Mouse (Mus musculus) kidney, adult 8-10 months (tissue): ENCODE results near the gene Dusp13.
A peak's percentile ranks its signal among the peaks of the same experiment; 100 is the strongest.

ENCODE experiments used
- DNase-seq, 2 experiments: peaks; one replicate each; pipeline ENCODE4 v3.0.0; 2022

Gene Dusp13

DNA sequence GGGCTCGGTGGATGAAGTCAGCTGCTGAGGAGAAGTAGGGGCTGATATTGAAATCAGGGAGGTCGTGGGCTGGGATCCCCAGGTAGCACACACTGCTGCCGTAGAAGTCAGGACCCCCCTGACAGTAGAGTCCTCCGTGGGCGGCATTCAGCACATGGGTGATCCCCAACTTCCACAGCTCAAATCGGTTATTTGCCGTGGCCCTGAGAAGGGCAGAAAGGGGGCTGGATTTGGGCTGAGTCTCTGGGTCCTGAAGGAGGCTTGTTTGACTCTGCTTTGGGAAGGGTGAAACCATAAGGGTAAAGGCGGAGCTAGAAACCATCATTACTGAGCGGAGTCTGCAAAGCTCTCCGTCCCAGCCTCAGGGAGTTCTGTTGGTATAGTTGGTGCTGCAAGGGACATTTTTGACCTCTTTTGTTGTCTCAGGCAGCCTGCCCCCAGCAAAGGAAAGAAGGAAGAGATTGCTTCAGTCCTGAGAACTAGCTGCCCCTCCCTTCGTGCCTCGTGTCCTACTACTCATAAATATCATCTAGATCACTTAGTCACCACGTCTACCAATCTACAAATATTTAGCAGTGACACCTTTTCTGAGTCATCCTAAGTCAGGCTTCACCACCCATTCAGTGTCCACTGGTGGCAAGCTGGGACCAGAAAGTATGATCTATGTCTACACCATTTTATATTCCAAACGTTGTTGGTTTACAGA is 3.4 kb downstream of the Dusp13 start:
- DNase-seq: no peak

DNA sequence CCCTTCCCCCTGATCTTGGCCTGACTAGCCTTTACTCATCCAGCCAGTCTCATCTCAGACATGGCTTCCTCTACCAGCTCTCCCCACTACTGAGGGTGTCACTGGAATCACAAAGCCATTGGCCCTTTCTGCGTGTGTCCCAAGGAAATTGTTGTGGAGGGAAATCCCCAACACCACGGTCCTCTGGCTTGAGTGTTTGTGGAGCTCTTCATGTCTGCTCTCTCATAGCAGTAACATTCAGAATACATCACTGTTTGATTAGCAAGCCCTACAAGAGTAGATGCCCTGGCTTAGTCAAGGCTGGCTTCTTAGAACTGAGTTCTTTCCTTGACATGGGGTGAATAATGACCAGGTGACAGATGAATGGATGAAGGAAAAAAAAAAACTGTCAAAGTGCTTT is 4.1 kb downstream of the Dusp13 start:
- no peak for DNase-seq

- DNase-seq: no peak
These were observed 4.7 kb downstream of the Dusp13 start for GRCm38 (mm10) chr14:21746251-21746650.

DNA sequence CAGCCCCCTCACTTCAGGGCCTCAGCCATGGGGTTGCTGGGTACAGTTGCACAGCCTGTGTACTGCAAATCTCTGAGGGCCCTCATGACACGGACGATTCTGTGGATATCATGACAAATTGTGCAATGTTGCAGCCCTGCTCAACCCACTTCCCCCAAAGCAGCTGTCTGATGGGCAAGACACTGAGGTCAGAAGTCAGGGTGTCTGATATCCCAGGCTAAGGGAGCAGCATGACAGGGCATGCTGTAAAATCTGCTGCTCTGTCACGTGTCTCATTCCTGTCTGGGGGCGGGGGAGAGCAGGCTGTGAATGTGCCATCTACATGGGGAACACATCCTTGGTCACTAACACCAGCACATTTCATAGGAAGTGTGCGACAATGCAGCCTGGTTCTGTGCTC is 5.8 kb downstream of the Dusp13 start:
- DNase-seq: no peak

GRCm38 (mm10) chr14:21744169-21744568 is 6.8 kb downstream of the Dusp13 start:
- DNase-seq: no peak

- no peak for DNase-seq
These were observed 8.5 kb downstream of the Dusp13 start for GRCm38 (mm10) chr14:21742441-21742840.

DNA sequence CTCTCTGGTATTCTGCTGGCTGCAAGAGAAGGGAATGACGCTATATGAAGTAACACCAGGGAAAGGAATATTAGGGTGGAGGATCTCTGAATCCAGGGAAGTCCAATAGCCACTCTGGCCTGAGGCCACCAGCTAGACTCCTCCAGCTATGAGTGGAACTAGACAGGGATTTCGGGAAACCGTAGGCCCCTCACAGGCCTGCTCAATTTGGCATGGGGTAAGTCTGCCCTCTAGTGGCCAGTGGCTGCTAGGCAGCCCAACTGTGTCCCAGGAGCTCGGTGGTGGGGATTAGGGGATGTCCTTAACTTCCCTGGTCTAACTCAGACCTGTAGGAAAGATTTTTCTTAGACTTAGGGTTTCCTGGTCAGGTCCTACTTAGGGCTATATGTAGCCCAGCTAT is 9.2 kb downstream of the Dusp13 start:
- peak; percentile 51 to 72 for DNase-seq

DNA sequence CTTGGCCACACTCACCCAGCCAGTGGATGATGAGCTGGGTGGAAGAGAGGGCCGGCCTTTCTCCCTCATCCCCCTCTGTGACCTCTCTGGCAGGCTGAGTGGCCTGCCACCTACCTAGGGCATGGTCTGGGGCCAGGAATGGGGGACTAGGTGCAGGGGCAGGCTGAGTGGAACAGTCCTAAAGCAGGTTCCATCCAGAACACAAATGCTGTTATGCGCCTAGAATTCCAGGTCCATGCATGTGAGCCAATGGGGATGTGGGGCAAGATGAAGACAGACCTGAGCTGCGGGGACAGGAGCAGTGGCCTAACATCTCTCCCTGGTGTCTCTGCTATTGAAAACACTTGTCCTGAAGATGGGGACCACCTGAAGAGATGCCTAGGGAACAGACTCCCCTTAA is 9.7 kb downstream of the Dusp13 start:
- no peak for DNase-seq

DNA sequence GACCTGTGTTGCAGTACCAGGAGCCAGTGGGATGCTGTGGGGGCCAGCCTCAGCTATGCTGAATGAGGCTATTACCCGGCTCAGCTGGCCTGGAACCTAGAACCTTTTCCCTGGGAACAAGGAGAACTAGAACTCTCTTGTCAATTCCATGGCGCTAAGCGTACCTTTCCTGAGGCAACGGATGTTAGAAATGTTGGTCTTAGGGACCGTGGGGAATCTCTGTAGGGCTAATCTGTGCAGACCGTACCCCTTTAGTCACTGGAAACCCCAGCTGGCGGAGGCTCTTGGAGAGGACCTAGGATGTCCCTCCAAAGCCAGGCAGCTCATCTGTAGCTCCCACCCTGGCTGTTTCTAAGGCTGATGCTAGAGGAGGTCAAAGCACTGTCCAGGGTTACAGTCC is 10.6 kb downstream of the Dusp13 start:
- no peak for DNase-seq

GRCm38 (mm10) chr14:21733131-21733905 is 17.7 kb downstream of the Dusp13 start:
- no peak for DNase-seq

DNA sequence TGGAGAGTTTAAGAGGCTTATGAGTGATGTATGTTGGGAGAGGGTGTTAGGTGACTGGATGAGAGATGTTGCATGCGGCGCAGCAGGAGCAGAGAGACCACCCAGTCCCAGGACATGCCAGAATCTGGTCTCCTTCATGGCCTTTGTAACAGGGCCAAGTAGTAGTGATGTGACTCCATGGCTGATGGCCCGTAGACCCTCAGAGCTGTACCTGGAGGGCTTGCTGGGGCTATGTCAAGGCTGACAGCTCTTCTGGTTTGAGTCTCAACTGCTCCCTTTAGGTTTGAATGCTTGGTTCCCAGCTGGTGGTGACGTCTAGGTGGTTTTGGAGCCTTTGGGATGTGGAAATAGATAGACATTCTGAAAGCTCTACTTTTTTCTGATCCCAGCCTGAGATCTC is 21.0 kb downstream of the Dusp13 start:
- DNase-seq: no peak

DNA sequence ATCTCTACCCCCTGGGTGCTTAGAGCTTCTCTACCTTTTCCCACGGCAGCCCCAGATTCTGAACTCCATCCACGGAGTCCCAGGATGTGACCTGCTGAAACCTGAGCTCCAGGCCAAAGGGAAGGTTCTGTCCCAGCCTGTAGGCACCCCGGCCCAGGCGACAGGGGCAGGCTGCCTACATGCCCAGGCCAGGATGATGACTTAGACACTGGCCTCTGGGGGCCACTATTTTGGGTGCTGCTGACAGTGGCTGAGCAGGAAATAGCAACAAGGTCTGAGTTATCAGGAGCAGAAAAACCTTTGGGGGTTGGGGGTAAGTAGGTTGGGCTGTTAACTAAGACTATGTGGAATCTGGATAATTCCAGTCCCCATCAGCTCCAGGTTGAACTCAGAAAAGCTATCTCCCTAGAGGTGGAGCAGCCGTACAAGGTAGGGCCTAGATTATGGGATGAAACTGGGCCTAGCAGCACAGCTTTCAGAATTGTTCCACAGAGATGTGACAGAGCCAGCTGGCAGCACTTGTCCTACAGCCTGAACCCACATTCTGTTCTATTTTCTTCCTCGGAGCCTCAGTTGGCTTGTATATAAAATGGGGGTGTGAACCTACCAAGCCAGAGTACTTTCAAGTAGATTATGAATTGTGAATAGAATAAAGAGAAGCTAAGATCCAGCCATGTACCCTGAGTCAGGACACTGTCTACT is 21.8 kb downstream of the Dusp13 start:
- DNase-seq: no peak

GRCm38 (mm10) chr14:21722021-21722698 is 28.8 kb downstream of the Dusp13 start:
- no peak for DNase-seq

GRCm38 (mm10) chr14:21720430-21721205 is 30.4 kb downstream of the Dusp13 start:
- no peak for DNase-seq

- DNase-seq: no peak
These were observed 31.2 kb downstream of the Dusp13 start for GRCm38 (mm10) chr14:21719646-21720383.

DNA sequence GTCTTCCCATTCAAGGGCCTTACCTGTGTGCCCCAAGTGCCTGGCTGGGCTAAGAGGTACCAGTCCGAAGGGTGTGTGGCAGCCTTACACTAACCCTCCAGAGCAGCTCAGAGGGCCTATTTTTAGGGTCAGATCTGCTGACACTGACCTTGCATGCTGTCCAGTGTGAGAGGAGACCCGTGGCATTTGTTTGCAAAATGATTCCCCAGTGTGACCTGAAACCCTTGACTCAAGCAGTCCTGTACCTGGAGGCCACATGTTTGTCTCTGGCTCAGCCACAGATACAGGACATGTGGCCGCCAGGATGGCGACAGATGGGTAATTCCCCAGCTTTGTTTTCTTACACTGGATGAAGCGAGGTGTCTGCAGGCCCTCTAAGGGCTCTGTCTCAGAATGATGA is 36.5 kb downstream of the Dusp13 start, which contains the start of gene Dupd1:
Gene Dupd1 (minus strand): TSS at position 91 of the 400 bp plus-strand sequence.
- no peak for DNase-seq

DNA sequence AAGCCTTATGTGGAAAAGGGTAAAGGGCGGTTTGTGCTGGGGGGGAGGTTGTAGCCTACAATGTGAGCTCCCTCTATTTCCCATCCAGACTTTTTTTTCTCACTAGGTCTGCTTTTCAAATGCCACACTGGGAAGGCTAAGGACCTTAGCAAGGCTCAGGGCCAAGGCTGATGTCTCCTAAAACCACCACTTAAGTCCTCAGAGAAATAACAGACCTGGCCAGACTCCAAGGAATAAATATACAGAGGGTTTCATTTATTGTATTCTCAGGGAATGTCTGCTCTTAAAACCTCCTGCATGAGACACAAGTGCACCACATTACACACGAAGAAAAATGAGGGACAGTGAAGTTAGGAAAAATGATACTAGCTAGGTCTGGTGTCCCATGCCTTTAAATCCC is 39.8 kb downstream of the Dusp13 start:
- no peak for DNase-seq

DNA sequence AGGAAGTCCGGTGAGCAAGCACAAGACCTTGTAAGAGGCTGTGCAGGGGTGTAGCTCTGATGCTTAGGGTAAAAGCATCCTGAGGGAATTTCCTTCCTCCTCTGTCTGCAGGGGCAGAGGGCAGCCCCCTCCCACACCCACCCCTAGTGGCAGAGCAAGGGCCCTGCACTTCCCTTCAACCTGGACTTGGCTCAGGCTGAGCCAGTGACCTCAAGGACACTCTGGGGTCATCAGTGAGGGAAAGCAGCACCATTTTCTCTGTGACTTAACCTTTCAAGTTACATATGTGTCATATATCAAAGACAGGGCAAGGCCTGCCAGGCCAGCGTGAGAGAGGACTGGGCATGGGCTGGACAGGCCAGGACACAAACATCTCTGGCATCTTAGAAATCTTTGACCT is 41.4 kb downstream of the Dusp13 start:
- no peak for DNase-seq

DNA sequence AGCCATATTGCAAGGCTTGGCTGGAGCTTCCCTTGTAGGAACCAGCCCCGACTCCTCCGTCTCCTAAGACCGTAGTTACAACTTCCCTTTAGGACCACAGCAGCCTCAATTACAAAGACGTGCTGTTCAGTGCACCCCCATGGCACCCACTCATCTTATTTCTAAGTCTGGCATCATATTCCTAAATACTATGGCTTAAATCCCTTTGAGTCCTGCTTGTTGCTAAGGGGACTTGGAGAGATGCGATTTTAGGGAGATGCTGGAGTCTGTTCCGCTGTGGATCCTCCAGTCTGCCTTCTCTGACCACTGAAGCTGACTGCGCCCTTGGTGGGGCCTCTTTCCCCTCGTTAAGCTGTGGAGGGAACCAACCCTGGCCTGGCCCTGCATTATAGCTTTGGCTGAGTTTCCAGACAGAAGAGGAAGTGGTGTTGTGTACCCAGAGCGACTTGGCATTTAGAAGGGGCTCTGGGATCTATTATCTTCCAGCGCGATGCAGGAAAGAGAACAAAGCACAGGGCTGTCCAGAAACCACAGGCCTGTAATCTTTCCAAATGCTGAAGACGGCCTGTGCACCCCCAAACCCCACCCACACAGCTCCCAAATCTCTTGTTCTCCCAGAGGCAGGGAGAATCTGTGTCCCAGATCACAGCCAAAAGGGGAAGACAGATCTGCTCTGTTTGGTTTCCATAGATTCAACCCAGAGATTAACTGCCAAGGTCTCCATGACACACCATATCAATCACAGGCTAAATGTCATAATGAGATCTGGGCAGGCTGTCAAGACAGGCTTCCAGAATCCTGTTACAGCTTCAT is 44.0 kb downstream of the Dusp13 start:
- no peak for DNase-seq

- no peak for DNase-seq
These were observed 45.5 kb downstream of the Dusp13 start for GRCm38 (mm10) chr14:21705462-21705861.

GRCm38 (mm10) chr14:21703255-21703654 is 47.7 kb downstream of the Dusp13 start:
- no peak for DNase-seq
